Mouse (Mus musculus): ENCODE results near the gene Rasgef1b.

DNA sequence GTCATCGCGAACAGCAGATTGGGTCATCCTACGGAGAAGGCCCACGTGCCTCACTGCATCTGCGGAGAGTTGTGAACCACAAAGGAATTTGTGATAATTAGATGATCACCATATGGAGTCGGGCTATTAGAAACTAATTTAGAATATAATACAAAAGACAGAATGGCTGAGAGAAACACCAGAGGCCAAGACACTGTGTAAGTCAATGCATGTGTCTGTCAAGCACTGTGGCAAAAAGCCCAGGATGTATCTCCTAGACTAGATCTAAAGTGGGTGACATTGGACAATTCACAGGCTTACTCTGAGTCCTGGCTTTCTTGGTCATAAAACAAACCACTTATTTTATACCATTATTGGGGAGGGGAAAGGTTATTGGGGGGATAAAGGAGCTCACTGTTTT is 4.9 kb downstream of the Rasgef1b start:
- TF ChIP-seq CTCF (IDR thresholded peaks at IDR 0.05; ENCODE audit: low read depth, low read length) (no peak), POLR2A (IDR thresholded peaks at IDR 0.05; ENCODE audit: extremely low read depth, insufficient read depth, low read length) (no peak)

Measured in liver, adult 2 months (tissue).